Mouse (Mus musculus): ENCODE measurements around the gene Celf2. TPM values are rescaled to one million over a fixed set of nuclear protein-coding genes. Genes with fewer than 3 reads are reported as not detected.

Celf2 gene
- total RNA-seq, 2 experiments from 2014 or later, result 53.5 to 58.8 TPM

DNA sequence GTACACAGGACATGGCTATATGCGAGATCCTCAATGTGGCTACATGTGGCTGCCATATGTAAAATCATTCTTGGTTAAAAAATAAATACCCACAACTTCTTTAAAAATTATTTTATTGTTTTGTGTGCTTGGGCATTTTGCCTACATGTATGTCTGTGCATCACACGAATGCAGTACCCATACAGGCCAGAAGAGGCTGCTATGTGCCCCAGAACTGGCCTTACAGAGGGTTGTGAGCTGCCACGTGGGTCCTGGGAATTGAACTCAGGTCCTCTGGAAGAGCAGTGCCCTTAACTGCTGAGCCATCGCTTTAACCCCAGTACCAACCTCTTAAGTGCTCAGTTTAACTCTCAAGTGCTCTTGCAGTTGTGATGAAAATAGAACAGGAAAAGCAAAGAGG, 1018.5 kb downstream of the Celf2 start:
- no peak for DNase-seq

DNA sequence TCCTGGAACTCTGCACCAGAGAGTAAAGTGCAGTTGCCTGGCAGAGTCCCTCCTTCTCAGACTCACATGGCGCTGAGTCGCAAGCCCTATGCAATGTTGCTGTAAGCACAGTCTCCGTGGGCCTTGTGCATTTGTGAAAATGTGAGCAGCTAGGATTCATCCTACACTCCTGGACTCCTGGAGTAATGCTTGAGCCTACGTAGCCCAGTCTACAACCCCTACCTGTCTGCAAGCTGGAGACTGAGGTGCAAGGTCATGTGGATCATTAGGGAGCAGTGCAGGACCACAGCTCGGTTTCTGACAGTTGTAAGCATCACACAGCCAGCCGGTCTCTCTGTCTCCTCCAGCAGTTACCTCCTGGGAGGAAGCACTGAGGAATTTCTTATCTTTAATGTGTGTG, 1019.3 kb downstream of the Celf2 start:
- DNase-seq, result no peak

All from gastrocnemius, postnatal 25 days (tissue).